Mouse (Mus musculus) liver, embryonic 14.5 days (tissue): ENCODE measurements around the gene Stat2. TPM values are rescaled to one million over a fixed set of nuclear protein-coding genes. Genes with fewer than 3 reads are reported as not detected.

Source experiments
- ATAC-seq: fragments of 200-750 bp; cut with Nextera tagmentation; 2 replicates; pipeline ENCODE4 v1.8.0; 2017; ENCODE audit warnings: moderate number of reproducible peaks, mild to moderate bottlenecking, moderate library complexity; ENCODE audit not compliant: insufficient read depth
- DNase-seq, 3 experiments: peaks; one replicate each; pipeline ENCODE4 v3.0.0-alpha.2; 2012 to 2013; ENCODE audit warnings: low read depth in 3 of 3, low spot score in 3 of 3
- H3K27ac ChIP-seq: fragments of 300-500 bp; sonication (generic); 2 replicates; pipeline ENCODE4 v1.5.1; 2014; ENCODE audit warnings: moderate library complexity, mild to moderate bottlenecking, control low read depth, inconsistent platforms
- H3K27me3 ChIP-seq: fragments of 300-500 bp; sonication (generic); 2 replicates; pipeline ENCODE4 v1.6.1; 2014; ENCODE audit warnings: mild to moderate bottlenecking, low read length, moderate library complexity; ENCODE audit not compliant: control insufficient read depth, insufficient read depth
- H3K36me3 ChIP-seq: fragments of 300-500 bp; sonication (generic); replicated peaks from 2 replicates; pipeline ENCODE4 v1.6.1; 2014; ENCODE audit warnings: low read depth; ENCODE audit not compliant: control insufficient read depth, insufficient read depth
- H3K4me1 ChIP-seq, 2 experiments: fragments of 200-500 bp in 1 of 2; fragments of 300-500 bp in 1 of 2; sonication (generic) in 1 of 2; replicated peaks; 2 replicates each; pipeline ENCODE4 v1.6.1; 2012 to 2014; ENCODE audit warnings: antibody characterized with exemption in 1 of 2, inconsistent platforms in 1 of 2, low read length in 1 of 2; ENCODE audit not compliant: control insufficient read depth in 2 of 2, insufficient read depth in 2 of 2
- H3K4me2 ChIP-seq: fragments of 300-500 bp; sonication (generic); 2 replicates; pipeline ENCODE4 v1.6.1; 2014; ENCODE audit warnings: low read depth, mild to moderate bottlenecking, control low read depth, moderate library complexity
- H3K4me3 ChIP-seq, 2 experiments: fragments of 200-500 bp in 1 of 2; fragments of 300-500 bp in 1 of 2; sonication (generic) in 1 of 2; 2 replicates each; pipeline ENCODE4 v1.5.1; 2012 to 2014; ENCODE audit warnings: low read depth in 2 of 2, low read length in 2 of 2, mild to moderate bottlenecking in 2 of 2, control low read depth in 1 of 2, inconsistent platforms in 1 of 2, moderate library complexity in 1 of 2; ENCODE audit not compliant: insufficient read depth in 1 of 2
- H3K9ac ChIP-seq: fragments of 300-500 bp; sonication (generic); replicated peaks from 2 replicates; pipeline ENCODE4 v1.6.1; 2014; ENCODE audit warnings: mild to moderate bottlenecking, control low read depth, moderate library complexity
- H3K9me3 ChIP-seq: fragments of 300-500 bp; sonication (generic); 2 replicates; pipeline ENCODE4 v1.6.1; 2016; ENCODE audit warnings: low read length, mixed read lengths; ENCODE audit not compliant: control insufficient read depth
- CTCF ChIP-seq: IDR thresholded peaks from 2 replicates; pipeline ENCODE4 v1.5.1; 2016; ENCODE audit warnings: antibody characterized with exemption, low read depth, control low read depth
- EP300 ChIP-seq: IDR thresholded peaks from 2 replicates; pipeline ENCODE4 v1.6.1; 2016; ENCODE audit warnings: antibody characterized with exemption, low read depth
- WGBS: fragments of 180-500 bp; shearing (Covaris S2); extraction: QIAGEN DNeasy Blood & Tissue Kit; methylation state at CpG from one replicate; pipeline ENCODE4 v1.1.7; 2014; ENCODE audit not compliant: insufficient replicate concordance; 5-methylcytosine and 5-hydroxymethylcytosine counted together
- polyA plus RNA-seq, 2 experiments: library from polyadenylated mRNA; depleted of rRNA in 1 of 2; stranded (reverse) in 1 of 2; unstranded in 1 of 2; fragments of >200 nt; fragmentation: Nextera tagmentation in 1 of 2; extraction: Ambion mirVana in 1 of 2; gene quantifications; 2 replicates each; pipeline versions ENCODE4 v1.2.1 to v1.2.3; 2012 to 2014

The Stat2 gene
- polyA plus RNA-seq, 2 experiments = 4.2 to 6.4 TPM

- Histone ChIP-seq H3K4me1 (no peaks in the 10 kb centered on the region; a peak in 1 of 4 replicates), H3K9ac (no peak overlapping the region), H3K27ac (no peak overlapping the region), H3K36me3 (0 out of 2 replicates have a peak, but pooled peaks cover 1% of the 10 kb centered on the region), H3K4me2 (no peak overlapping the region), H3K27me3 (no peaks in the 10 kb centered on the region), H3K4me3 (no peak overlapping the region), H3K9me3 (no peaks in the 10 kb centered on the region)
- 70% methylated on average over 13 of the region's 13 CpGs for WGBS
- DNase-seq = no peak
- TF ChIP-seq EP300 (no peak), CTCF (no peak)
- no peak for ATAC-seq
These were observed 26.2 kb downstream of the Stat2 start for GRCm38 (mm10) chr10:128296370-128297090.

GRCm38 (mm10) chr10:128297221-128297620, 26.9 kb downstream of the Stat2 start:
- Histone ChIP-seq H3K9ac (no peak overlapping the region), H3K4me1 (peaks cover under 1 to 1% of the 10 kb centered on the region in 2 experiments; a peak in 2 of 4 replicates), H3K36me3 (no peaks in the 10 kb centered on the region), H3K27me3 (no peaks in the 10 kb centered on the region), H3K4me3 (no peak overlapping the region), H3K9me3 (no peaks in the 10 kb centered on the region), H3K27ac (no peak overlapping the region), H3K4me2 (no peak overlapping the region)
- 63% methylated on average over 4 of the region's 4 CpGs for WGBS
- DNase-seq (no peak), ATAC-seq (no peak)
- TF ChIP-seq EP300 (no peak), CTCF (no peak)

DNA sequence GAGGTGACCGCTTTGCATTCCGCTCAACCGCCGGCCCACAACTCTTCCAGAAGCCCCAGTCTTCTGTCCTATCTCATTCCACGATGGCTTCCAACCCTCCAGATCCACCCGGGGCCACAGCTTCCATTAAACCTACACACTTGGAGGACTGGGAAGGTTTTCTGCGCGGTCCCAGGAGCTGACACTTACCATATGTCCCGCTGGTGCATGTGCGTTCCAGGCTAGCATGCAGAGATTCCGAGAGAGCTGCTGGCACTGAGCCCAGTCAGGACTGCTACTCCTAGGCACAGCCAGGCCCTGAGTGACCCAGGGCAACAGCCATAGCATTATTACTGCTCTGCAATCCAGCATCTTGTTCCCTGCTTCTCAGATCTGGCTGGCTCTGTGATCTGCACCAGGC, 27.3 kb downstream of the Stat2 start:
- H3K27ac ChIP-seq = no peak overlapping the region
- H3K4me2 ChIP-seq = no peak overlapping the region
- H3K27me3 ChIP-seq = no peaks in the 10 kb centered on the region
- ATAC-seq = no peak
- H3K9me3 ChIP-seq = no peaks in the 10 kb centered on the region
- no peak for DNase-seq
- H3K36me3 ChIP-seq = no peaks in the 10 kb centered on the region
- H3K4me1 ChIP-seq = peaks cover 4 to 5% of the 10 kb centered on the region in 2 experiments; a peak in 3 of 4 replicates
- no peak overlapping the region for H3K4me3 ChIP-seq
- no peak overlapping the region for H3K9ac ChIP-seq
- TF ChIP-seq EP300 = no peak
- TF ChIP-seq CTCF = no peak
- WGBS = 80% methylated on average over 11 of the region's 11 CpGs

DNA sequence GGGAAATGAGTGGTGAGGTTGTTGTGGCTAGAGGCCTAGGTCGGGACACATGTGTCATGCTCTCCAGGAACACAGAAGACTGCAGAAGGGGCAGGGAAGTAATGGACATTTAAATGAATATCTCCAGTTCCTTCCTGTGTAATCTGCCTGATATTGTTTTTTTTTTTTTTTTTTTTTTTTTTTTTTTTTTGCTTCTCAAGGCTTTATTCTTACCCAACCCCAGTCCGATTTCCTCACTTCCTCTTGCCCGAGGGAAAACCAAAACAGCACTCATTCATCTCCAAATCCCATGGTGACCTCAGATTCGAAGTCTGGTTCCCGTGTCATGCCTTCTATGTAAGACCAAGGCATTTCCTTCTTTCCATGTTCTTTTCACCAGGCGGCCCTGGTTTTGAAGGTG, 27.9 kb downstream of the Stat2 start:
- H3K27me3 ChIP-seq = no peaks in the 10 kb centered on the region
- H3K27ac ChIP-seq = no peak overlapping the region
- WGBS = 37% methylated on average over 6 of the region's 6 CpGs
- no peaks in the 10 kb centered on the region for H3K36me3 ChIP-seq
- TF ChIP-seq EP300 (no peak), CTCF (no peak)
- no peaks in the 10 kb centered on the region for H3K9me3 ChIP-seq
- H3K9ac ChIP-seq = no peak overlapping the region
- DNase-seq (no peak), ATAC-seq (no peak)
- peaks cover 4 to 5% of the 10 kb centered on the region in 2 experiments; a peak in 3 of 4 replicates for H3K4me1 ChIP-seq
- H3K4me2 ChIP-seq = no peak overlapping the region
- H3K4me3 ChIP-seq = no peak overlapping the region

GRCm38 (mm10) chr10:128298702-128299171, 28.4 kb downstream of the Stat2 start, which contains the start of gene Il23a:
Gene Il23a, minus strand, starts transcription at chr10:128298752.
- Histone ChIP-seq H3K9me3 (no peaks in the 10 kb centered on the region), H3K9ac (no peak within 1 kb of the TSS), H3K4me3 (no peak within 1 kb of the TSS), H3K27me3 (no peaks in the 10 kb centered on the region), H3K36me3 (no peaks in the 10 kb centered on the region), H3K4me2 (no peak within 1 kb of the TSS), H3K27ac (no peak within 1 kb of the TSS), H3K4me1 (peaks cover 4 to 7% of the 10 kb centered on the region in 2 experiments; a peak in 3 of 4 replicates)
- WGBS = 62% methylated on average over 11 of the region's 11 CpGs
- DNase-seq = no peak
- ATAC-seq = no peak
- TF ChIP-seq EP300 = no peak
- TF ChIP-seq CTCF = no peak
